Mouse (Mus musculus): ENCODE results near the gene Rps15. TPM values are rescaled to one million over a fixed set of nuclear protein-coding genes. Genes with fewer than 3 reads are reported as not detected.

Gene Rps15
- total RNA-seq, 1 experiment from 2014 or later = 3,325 TPM

GRCm38 (mm10) chr10:80282481-80283441 is 9.5 kb upstream of the Rps15 start:
- no peak for ATAC-seq (replicated peaks; ENCODE audit: low read depth, poor library complexity, severe bottlenecking)

GRCm38 (mm10) chr10:80285222-80286070 is 6.8 kb upstream of the Rps15 start:
- no peak for ATAC-seq (replicated peaks; ENCODE audit: low read depth, poor library complexity, severe bottlenecking)

- ATAC-seq (replicated peaks; ENCODE audit: low read depth, poor library complexity, severe bottlenecking) = no peak
Measured at GRCm38 (mm10) chr10:80288097-80288496, 4.2 kb upstream of the Rps15 start.

- ATAC-seq (replicated peaks; ENCODE audit: low read depth, poor library complexity, severe bottlenecking) = no peak
Measured at GRCm38 (mm10) chr10:80288657-80289056, 3.6 kb upstream of the Rps15 start.

GRCm38 (mm10) chr10:80293325-80293724 is 1.1 kb downstream of the Rps15 start:
- no peak for ATAC-seq (replicated peaks; ENCODE audit: low read depth, poor library complexity, severe bottlenecking)

- ATAC-seq (replicated peaks; ENCODE audit: low read depth, poor library complexity, severe bottlenecking) = no peak
Measured at GRCm38 (mm10) chr10:80294311-80294710, 2.1 kb downstream of the Rps15 start.

GRCm38 (mm10) chr10:80294788-80295303 is 2.6 kb downstream of the Rps15 start:
- ATAC-seq (replicated peaks; ENCODE audit: low read depth, poor library complexity, severe bottlenecking) = no peak

- peak; percentile 60 for ATAC-seq (replicated peaks; ENCODE audit: low read depth, poor library complexity, severe bottlenecking)
Measured at GRCm38 (mm10) chr10:80295618-80296425, 3.6 kb downstream of the Rps15 start, which contains the start of gene Apc2. Apc2 (plus strand) TSS chr10:80295977.

- no peak for ATAC-seq (replicated peaks; ENCODE audit: low read depth, poor library complexity, severe bottlenecking)
Measured at GRCm38 (mm10) chr10:80296824-80297223, 4.6 kb downstream of the Rps15 start.

- ATAC-seq (replicated peaks; ENCODE audit: low read depth, poor library complexity, severe bottlenecking) = no peak
Measured at GRCm38 (mm10) chr10:80297526-80298133, 5.4 kb downstream of the Rps15 start.

GRCm38 (mm10) chr10:80298571-80299281 is 6.5 kb downstream of the Rps15 start:
- no peak for ATAC-seq (replicated peaks; ENCODE audit: low read depth, poor library complexity, severe bottlenecking)

GRCm38 (mm10) chr10:80299301-80299700 is 7.0 kb downstream of the Rps15 start:
- no peak for ATAC-seq (replicated peaks; ENCODE audit: low read depth, poor library complexity, severe bottlenecking)

GRCm38 (mm10) chr10:80299824-80300223 is 7.6 kb downstream of the Rps15 start:
- no peak for ATAC-seq (replicated peaks; ENCODE audit: low read depth, poor library complexity, severe bottlenecking)

GRCm38 (mm10) chr10:80300672-80301181 is 8.5 kb downstream of the Rps15 start:
- no peak for ATAC-seq (replicated peaks; ENCODE audit: low read depth, poor library complexity, severe bottlenecking)

- no peak for ATAC-seq (replicated peaks; ENCODE audit: low read depth, poor library complexity, severe bottlenecking)
Measured at GRCm38 (mm10) chr10:80301256-80302081, 9.2 kb downstream of the Rps15 start.

- ATAC-seq (replicated peaks; ENCODE audit: low read depth, poor library complexity, severe bottlenecking) = no peak
Measured at GRCm38 (mm10) chr10:80302082-80302355, 9.8 kb downstream of the Rps15 start.

- no peak for ATAC-seq (replicated peaks; ENCODE audit: low read depth, poor library complexity, severe bottlenecking)
Measured at GRCm38 (mm10) chr10:80302471-80302881, 10.2 kb downstream of the Rps15 start.

- ATAC-seq (replicated peaks; ENCODE audit: low read depth, poor library complexity, severe bottlenecking) = peak; percentile 67
Measured at GRCm38 (mm10) chr10:80304458-80304857, 12.2 kb downstream of the Rps15 start.
